Mouse (Mus musculus): ENCODE measurements around the gene Gm42742. TPM values are rescaled to one million over a fixed set of nuclear protein-coding genes. Genes with fewer than 3 reads are reported as not detected.

Gene Gm42742
- total and polyA plus RNA-seq, 3 experiments, result 13.8 to 27.2 TPM; not detected in 1

DNA sequence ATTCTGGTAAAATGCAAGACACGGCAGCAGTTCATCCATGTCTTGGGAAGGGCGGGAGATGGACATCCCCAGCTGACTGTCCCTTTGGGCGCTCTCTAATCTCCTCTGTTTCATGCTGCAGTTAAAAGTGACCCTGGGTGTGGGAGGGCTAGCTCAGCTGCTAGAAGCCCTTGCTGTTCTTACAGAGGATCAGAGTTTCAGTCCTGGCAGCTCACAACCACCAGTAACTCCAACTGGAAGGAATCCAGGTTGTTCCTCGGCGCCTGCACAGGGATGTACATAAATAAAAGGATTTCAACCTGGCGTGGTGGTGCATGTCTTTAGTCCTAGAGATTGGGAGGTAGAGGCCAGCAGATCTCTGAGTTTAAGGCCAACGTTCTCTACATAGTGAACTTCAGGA lies 37.8 kb downstream of the Gm42742 start:
- Histone ChIP-seq H3K36me3 (ENCODE audit: control insufficient read depth in 1 of 2, insufficient read depth in 2 of 2, low read length in 2 of 2) (peaks cover 0 to 10% of the 10 kb centered on the region in 2 experiments; a peak in 2 of 4 replicates), H3K27me3 (ENCODE audit: control insufficient read depth in 1 of 2, insufficient read depth in 2 of 2, low read length in 2 of 2) (no peaks in the 10 kb centered on the region), H3K9me3 (replicated peaks; ENCODE audit: insufficient read depth, low read length) (no peaks in the 10 kb centered on the region), H3K4me1 (ENCODE audit: control insufficient read depth in 1 of 2, insufficient read depth in 2 of 2, low read length in 2 of 2) (peaks cover 0 to 11% of the 10 kb centered on the region in 2 experiments; a peak in 2 of 4 replicates), H3K9ac (ENCODE audit: control insufficient read depth, low read depth, low read length, poor library complexity, severe bottlenecking) (no peak overlapping the region), H3K27ac (ENCODE audit: control insufficient read depth, low read depth, low read length) (no peak overlapping the region), H3K4me3 (ENCODE audit: control insufficient read depth in 1 of 2, insufficient read depth in 1 of 2, low read depth in 2 of 2, low read length in 2 of 2) (no peak overlapping the region), H3K79me2 (ENCODE audit: control insufficient read depth, insufficient read depth, low read length, poor library complexity) (no peaks in the 10 kb centered on the region)
- TF ChIP-seq RAD21 (IDR thresholded peaks at IDR 0.05; ENCODE audit: low read depth, low read length) (no peak), MAZ (IDR thresholded peaks at IDR 0.05; ENCODE audit: low read depth, low read length) (no peak), ELF1 (IDR thresholded peaks at IDR 0.05; ENCODE audit: low read depth, low read length) (no peak), MAFK (IDR thresholded peaks at IDR 0.05; ENCODE audit: borderline replicate concordance, low read depth, low read length) (no peak), MYB (IDR thresholded peaks at IDR 0.05; ENCODE audit: low read depth, low read length) (no peak), GABPA (IDR thresholded peaks at IDR 0.05; ENCODE audit: low read depth, low read length) (no peak), USF2 (IDR thresholded peaks at IDR 0.05; ENCODE audit: borderline replicate concordance in 1 of 2, insufficient read depth in 1 of 2, low read depth in 1 of 2, low read length in 2 of 2) (no peak), ETS1 (IDR thresholded peaks at IDR 0.05; ENCODE audit: low read depth, low read length) (no peak), E2F4 (IDR thresholded peaks at IDR 0.05; ENCODE audit: borderline replicate concordance, low read depth, low read length) (no peak), ZKSCAN1 (IDR thresholded peaks at IDR 0.05; ENCODE audit: low read depth, low read length) (no peak), ZC3H11A (IDR thresholded peaks at IDR 0.05; ENCODE audit: low read depth, low read length) (no peak), NRF1 (IDR thresholded peaks at IDR 0.05; ENCODE audit: insufficient read depth, low read depth, low read length, poor library complexity, severe bottlenecking) (no peak), USF1 (IDR thresholded peaks at IDR 0.05; ENCODE audit: low read depth, low read length) (no peak), BHLHE40 (IDR thresholded peaks at IDR 0.05; ENCODE audit: borderline replicate concordance, low read depth, low read length) (no peak), POLR2A (IDR thresholded peaks at IDR 0.05; ENCODE audit: control insufficient read depth in 1 of 2, insufficient read depth in 1 of 2, low read depth in 1 of 2, low read length in 2 of 2, poor library complexity in 1 of 2) (no peak), TAL1 (IDR thresholded peaks at IDR 0.05; ENCODE audit: low read length) (no peak), MAX (IDR thresholded peaks at IDR 0.05; ENCODE audit: low read length) (no peak), JUND (IDR thresholded peaks at IDR 0.05; ENCODE audit: low read depth, low read length) (no peak), CHD1 (IDR thresholded peaks at IDR 0.05; ENCODE audit: low read depth, low read length) (no peak), RCOR1 (IDR thresholded peaks at IDR 0.05; ENCODE audit: low read depth, low read length) (no peak)
- DNase-seq (ENCODE audit: low read depth, low spot score), result no peak

DNA sequence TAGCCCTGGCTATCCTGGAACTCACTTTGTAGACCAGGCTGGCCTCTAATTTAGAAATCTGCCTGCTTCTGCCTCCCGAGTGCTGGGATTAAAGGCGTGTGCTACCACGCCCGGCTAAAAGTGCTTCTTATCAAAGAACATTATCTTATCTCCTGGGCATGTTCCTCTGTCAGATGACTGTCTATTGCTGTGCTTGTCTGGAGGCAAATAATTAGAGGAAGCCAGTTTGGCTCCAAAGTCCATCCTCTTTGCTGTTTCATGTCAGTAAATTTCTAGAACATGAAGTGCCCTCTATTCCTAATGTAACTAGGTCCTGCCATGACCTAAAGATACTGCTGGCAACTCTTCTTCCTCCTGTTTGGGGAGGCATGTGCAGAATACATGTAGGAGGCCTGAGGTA lies 38.8 kb downstream of the Gm42742 start:
- Histone ChIP-seq H3K27ac (ENCODE audit: control insufficient read depth, low read depth, low read length) (no peak overlapping the region), H3K4me3 (ENCODE audit: control insufficient read depth in 1 of 2, insufficient read depth in 1 of 2, low read depth in 2 of 2, low read length in 2 of 2) (no peak overlapping the region), H3K9ac (ENCODE audit: control insufficient read depth, low read depth, low read length, poor library complexity, severe bottlenecking) (no peak overlapping the region), H3K79me2 (ENCODE audit: control insufficient read depth, insufficient read depth, low read length, poor library complexity) (peaks cover 4% of the 10 kb centered on the region), H3K27me3 (ENCODE audit: control insufficient read depth in 1 of 2, insufficient read depth in 2 of 2, low read length in 2 of 2) (no peaks in the 10 kb centered on the region), H3K36me3 (ENCODE audit: control insufficient read depth in 1 of 2, insufficient read depth in 2 of 2, low read length in 2 of 2) (peaks cover 0 to 10% of the 10 kb centered on the region in 2 experiments; a peak in 2 of 4 replicates), H3K4me1 (ENCODE audit: control insufficient read depth in 1 of 2, insufficient read depth in 2 of 2, low read length in 2 of 2) (peaks cover 0 to 15% of the 10 kb centered on the region in 2 experiments; a peak in 2 of 4 replicates), H3K9me3 (replicated peaks; ENCODE audit: insufficient read depth, low read length) (no peaks in the 10 kb centered on the region)
- DNase-seq (ENCODE audit: low read depth, low spot score), result no peak
- TF ChIP-seq GATA1 (IDR thresholded peaks at IDR 0.05; ENCODE audit: low read depth, low read length), result peak; percentile 71
- no peak for TF ChIP-seq MAX (IDR thresholded peaks at IDR 0.05; ENCODE audit: low read length)
- TF ChIP-seq MAFK (IDR thresholded peaks at IDR 0.05; ENCODE audit: borderline replicate concordance, low read depth, low read length), result no peak
- TF ChIP-seq CHD1 (IDR thresholded peaks at IDR 0.05; ENCODE audit: low read depth, low read length), result no peak

Measured in MEL (cell line).